Mouse (Mus musculus): Measurements from ENCODE around the gene Phlpp1. TPM values are rescaled to one million over a fixed set of nuclear protein-coding genes. Genes with fewer than 3 reads are reported as not detected.
"Not testable (repeated sequence)": the region's sequence is repeated elsewhere in the genome, so short reads cannot be mapped to it uniquely, and the experiment has no call there.

Gene Phlpp1
- polyA plus RNA-seq, 1 experiment from 2014 or later = 1.3 TPM

- Histone ChIP-seq H3K4me1 (replicated peaks; ENCODE audit: control insufficient read depth, insufficient read depth) (no peaks in the 10 kb centered on the region), H3K27ac (replicated peaks) (no peak overlapping the region), H3K27me3 (ENCODE audit: control insufficient read depth, insufficient read depth, low read length) (no peaks in the 10 kb centered on the region), H3K4me3 (ENCODE audit: low read depth, low read length) (no peak overlapping the region), H3K4me2 (replicated peaks; ENCODE audit: low read depth) (no peak overlapping the region), H3K36me3 (ENCODE audit: control insufficient read depth, insufficient read depth, low read length) (peaks cover 2% of the 10 kb centered on the region; the same call in 1 of the 2 replicates), H3K9me3 (ENCODE audit: control insufficient read depth, low read length) (no peaks in the 10 kb centered on the region), H3K9ac (ENCODE audit: low read length) (no peak overlapping the region)
- no peak for TF ChIP-seq CTCF (IDR thresholded peaks at IDR 0.05; ENCODE audit: low read depth)
- TF ChIP-seq EP300 (optimal IDR thresholded peaks at IDR 0.05) = no peak
- WGBS = 86% methylated on average over 7 of the region's 7 CpGs
- ATAC-seq (ENCODE audit: low FRiP score, low TSS enrichment) (no peak), DNase-seq (ENCODE audit: low spot score) (no peak)
Measured at GRCm38 (mm10) chr1:106286815-106287214, 115.3 kb downstream of the Phlpp1 start.

GRCm38 (mm10) chr1:106289065-106289464 is 117.5 kb downstream of the Phlpp1 start:
- DNase-seq (ENCODE audit: low spot score) (no peak), ATAC-seq (ENCODE audit: low FRiP score, low TSS enrichment) (no peak)
- H3K4me2 ChIP-seq (replicated peaks; ENCODE audit: low read depth) = no peak overlapping the region
- no peaks in the 10 kb centered on the region for H3K9me3 ChIP-seq (ENCODE audit: control insufficient read depth, low read length)
- H3K9ac ChIP-seq (ENCODE audit: low read length) = no peak overlapping the region
- no peak overlapping the region for H3K27ac ChIP-seq (replicated peaks)
- no peak overlapping the region for H3K4me3 ChIP-seq (ENCODE audit: low read depth, low read length)
- no peaks in the 10 kb centered on the region for H3K4me1 ChIP-seq (replicated peaks; ENCODE audit: control insufficient read depth, insufficient read depth)
- no peak for TF ChIP-seq CTCF (IDR thresholded peaks at IDR 0.05; ENCODE audit: low read depth)
- no peak for TF ChIP-seq EP300 (optimal IDR thresholded peaks at IDR 0.05)
- peaks cover 2% of the 10 kb centered on the region; the same call in 1 of the 2 replicates for H3K36me3 ChIP-seq (ENCODE audit: control insufficient read depth, insufficient read depth, low read length)
- WGBS = 64% methylated on average over 5 of the region's 5 CpGs
- H3K27me3 ChIP-seq (ENCODE audit: control insufficient read depth, insufficient read depth, low read length) = no peaks in the 10 kb centered on the region

- DNase-seq (ENCODE audit: low spot score) (no peak), ATAC-seq (ENCODE audit: low FRiP score, low TSS enrichment) (no peak)
- H3K9me3 ChIP-seq (ENCODE audit: control insufficient read depth, low read length) = no peaks in the 10 kb centered on the region
- TF ChIP-seq CTCF (IDR thresholded peaks at IDR 0.05; ENCODE audit: low read depth) = no peak
- no peak for TF ChIP-seq EP300 (optimal IDR thresholded peaks at IDR 0.05)
- no peak overlapping the region for H3K9ac ChIP-seq (ENCODE audit: low read length)
- no peak overlapping the region for H3K4me3 ChIP-seq (ENCODE audit: low read depth, low read length)
- H3K36me3 ChIP-seq (ENCODE audit: control insufficient read depth, insufficient read depth, low read length) = peaks cover 2% of the 10 kb centered on the region; the same call in 1 of the 2 replicates
- H3K27ac ChIP-seq (replicated peaks) = no peak overlapping the region
- 89% methylated on average over 2 of the region's 2 CpGs for WGBS
- no peaks in the 10 kb centered on the region for H3K4me1 ChIP-seq (replicated peaks; ENCODE audit: control insufficient read depth, insufficient read depth)
- no peaks in the 10 kb centered on the region for H3K27me3 ChIP-seq (ENCODE audit: control insufficient read depth, insufficient read depth, low read length)
- H3K4me2 ChIP-seq (replicated peaks; ENCODE audit: low read depth) = no peak overlapping the region
Measured at GRCm38 (mm10) chr1:106289580-106289979, 118.0 kb downstream of the Phlpp1 start.

- Histone ChIP-seq H3K27ac (replicated peaks) (no peak overlapping the region), H3K27me3 (ENCODE audit: control insufficient read depth, insufficient read depth, low read length) (no peaks in the 10 kb centered on the region)
- DNase-seq (ENCODE audit: low spot score) = no peak
Measured at GRCm38 (mm10) chr1:106309394-106310039, 138.0 kb downstream of the Phlpp1 start.

GRCm38 (mm10) chr1:106310285-106310684 is 138.7 kb downstream of the Phlpp1 start:
- Histone ChIP-seq H3K4me1 (replicated peaks; ENCODE audit: control insufficient read depth, insufficient read depth) (no peaks in the 10 kb centered on the region), H3K27me3 (ENCODE audit: control insufficient read depth, insufficient read depth, low read length) (no peaks in the 10 kb centered on the region), H3K9me3 (ENCODE audit: control insufficient read depth, low read length) (no peaks in the 10 kb centered on the region), H3K4me2 (replicated peaks; ENCODE audit: low read depth) (no peak overlapping the region), H3K27ac (replicated peaks) (no peak overlapping the region), H3K36me3 (ENCODE audit: control insufficient read depth, insufficient read depth, low read length) (no peaks in the 10 kb centered on the region), H3K9ac (ENCODE audit: low read length) (no peak overlapping the region), H3K4me3 (ENCODE audit: low read depth, low read length) (no peak overlapping the region)
- ATAC-seq (ENCODE audit: low FRiP score, low TSS enrichment) (no peak), DNase-seq (ENCODE audit: low spot score) (no peak)
- TF ChIP-seq EP300 (optimal IDR thresholded peaks at IDR 0.05) (no peak), CTCF (IDR thresholded peaks at IDR 0.05; ENCODE audit: low read depth) (no peak)
- 73% methylated on average over 2 of the region's 2 CpGs for WGBS

More at GRCm38 (mm10) chr1:106309394-106310039, 138.0 kb downstream of the Phlpp1 start:
- H3K9ac ChIP-seq (ENCODE audit: low read length) = no peak overlapping the region
- 94% methylated on average over 3 of the region's 3 CpGs for WGBS
- no peak overlapping the region for H3K4me2 ChIP-seq (replicated peaks; ENCODE audit: low read depth)
- no peak for ATAC-seq (ENCODE audit: low FRiP score, low TSS enrichment)
- no peaks in the 10 kb centered on the region for H3K9me3 ChIP-seq (ENCODE audit: control insufficient read depth, low read length)
- no peak overlapping the region for H3K4me3 ChIP-seq (ENCODE audit: low read depth, low read length)
- no peaks in the 10 kb centered on the region for H3K36me3 ChIP-seq (ENCODE audit: control insufficient read depth, insufficient read depth, low read length)
- no peaks in the 10 kb centered on the region for H3K4me1 ChIP-seq (replicated peaks; ENCODE audit: control insufficient read depth, insufficient read depth)
- TF ChIP-seq EP300 (optimal IDR thresholded peaks at IDR 0.05) = no peak
- TF ChIP-seq CTCF (IDR thresholded peaks at IDR 0.05; ENCODE audit: low read depth) = no peak

GRCm38 (mm10) chr1:106311830-106312229 is 140.3 kb downstream of the Phlpp1 start:
- not testable (repeated sequence) for DNase-seq (ENCODE audit: low spot score); H3K27me3 ChIP-seq (ENCODE audit: control insufficient read depth, insufficient read depth, low read length); H3K4me3 ChIP-seq (ENCODE audit: low read depth, low read length); H3K4me2 ChIP-seq (replicated peaks; ENCODE audit: low read depth); H3K36me3 ChIP-seq (ENCODE audit: control insufficient read depth, insufficient read depth, low read length); H3K4me1 ChIP-seq (replicated peaks; ENCODE audit: control insufficient read depth, insufficient read depth); H3K9me3 ChIP-seq (ENCODE audit: control insufficient read depth, low read length); H3K9ac ChIP-seq (ENCODE audit: low read length); H3K27ac ChIP-seq (replicated peaks); ATAC-seq (ENCODE audit: low FRiP score, low TSS enrichment)
- WGBS = 98% methylated on average over 2 of the region's 2 CpGs
